Mouse (Mus musculus) neural tube, embryonic 13.5 days (tissue): ENCODE results near the gene Nup205. TPM values are rescaled to one million over a fixed set of nuclear protein-coding genes. Genes with fewer than 3 reads are reported as not detected.
A peak's percentile ranks its signal among the peaks of the same experiment; 100 is the strongest.
"Not testable (repeated sequence)": the region's sequence is repeated elsewhere in the genome, so short reads cannot be mapped to it uniquely, and the experiment has no call there.

Experiments
- ATAC-seq: fragments of 200-750 bp; cut with Nextera tagmentation; 2 replicates; pipeline ENCODE4 v1.8.0; 2017; ENCODE audit warnings: low read depth, mild to moderate bottlenecking, moderate TSS enrichment, moderate library complexity
- H3K27ac ChIP-seq: fragments of 300-500 bp; sonication (generic); replicated peaks from 2 replicates; pipeline ENCODE4 v1.5.1; 2015; ENCODE audit warnings: moderate library complexity, mild to moderate bottlenecking, inconsistent platforms
- H3K27me3 ChIP-seq: fragments of 300-500 bp; sonication (generic); 2 replicates; pipeline ENCODE4 v1.6.1; 2015; ENCODE audit warnings: mild to moderate bottlenecking, inconsistent platforms
- H3K36me3 ChIP-seq: fragments of 300-500 bp; sonication (generic); 2 replicates; pipeline ENCODE4 v1.6.1; 2015; ENCODE audit warnings: mild to moderate bottlenecking, inconsistent platforms
- H3K4me1 ChIP-seq: fragments of 300-500 bp; sonication (generic); replicated peaks from 2 replicates; pipeline ENCODE4 v1.6.1; 2015; ENCODE audit warnings: inconsistent platforms
- H3K4me2 ChIP-seq: fragments of 300-500 bp; sonication (generic); 2 replicates; pipeline ENCODE4 v1.6.1; 2015; ENCODE audit warnings: inconsistent platforms, mild to moderate bottlenecking, moderate library complexity
- H3K4me3 ChIP-seq: fragments of 300-500 bp; sonication (generic); 2 replicates; pipeline ENCODE4 v1.5.1; 2015; ENCODE audit warnings: mild to moderate bottlenecking, inconsistent platforms
- H3K9ac ChIP-seq: fragments of 300-500 bp; sonication (generic); 2 replicates; pipeline ENCODE4 v1.6.1; 2015; ENCODE audit warnings: moderate library complexity, mild to moderate bottlenecking, inconsistent platforms
- H3K9me3 ChIP-seq: fragments of 300-500 bp; sonication (generic); 2 replicates; pipeline ENCODE4 v1.6.1; 2016; ENCODE audit warnings: inconsistent platforms
- WGBS: fragments of 180-500 bp; shearing (Covaris S2); methylation state at CpG from one replicate; pipeline ENCODE4 v1.1.7; 2015; 5-methylcytosine and 5-hydroxymethylcytosine counted together
- polyA plus RNA-seq: library from polyadenylated mRNA; unstranded; fragments of >200 nt; fragmentation: Nextera tagmentation; extraction: Ambion mirVana; gene quantifications from 2 replicates; pipeline ENCODE4 v1.2.1, GENCODE M21; 2015

Gene Nup205
- polyA plus RNA-seq, 1 experiment from 2014 or later = 21.3 TPM

GRCm38 (mm10) chr6:35177650-35178272 is 540 bp downstream of the Nup205 start:
- Histone ChIP-seq H3K4me3 (peak overlapping the region; percentile 78), H3K27me3 (no peaks in the 10 kb centered on the region), H3K36me3 (no peaks in the 10 kb centered on the region), H3K9ac (peak overlapping the region; percentile 90), H3K9me3 (no peaks in the 10 kb centered on the region), H3K27ac (peak overlapping the region; percentile 98), H3K4me2 (peak overlapping the region; percentile 84), H3K4me1 (peaks cover 11% of the 10 kb centered on the region)
- ATAC-seq = peak; percentile 87
- WGBS = under 1% methylated on average over 69 of the region's 69 CpGs

- H3K27me3 ChIP-seq, H3K36me3 ChIP-seq, ATAC-seq, H3K4me2 ChIP-seq, H3K9me3 ChIP-seq, H3K4me3 ChIP-seq, H3K9ac ChIP-seq, H3K27ac ChIP-seq: not testable (repeated sequence)
- peaks cover 11% of the 10 kb centered on the region for H3K4me1 ChIP-seq
- WGBS = 93% methylated on average over 3 of the region's 3 CpGs
These were observed 2.1 kb downstream of the Nup205 start for GRCm38 (mm10) chr6:35179299-35179698.

DNA sequence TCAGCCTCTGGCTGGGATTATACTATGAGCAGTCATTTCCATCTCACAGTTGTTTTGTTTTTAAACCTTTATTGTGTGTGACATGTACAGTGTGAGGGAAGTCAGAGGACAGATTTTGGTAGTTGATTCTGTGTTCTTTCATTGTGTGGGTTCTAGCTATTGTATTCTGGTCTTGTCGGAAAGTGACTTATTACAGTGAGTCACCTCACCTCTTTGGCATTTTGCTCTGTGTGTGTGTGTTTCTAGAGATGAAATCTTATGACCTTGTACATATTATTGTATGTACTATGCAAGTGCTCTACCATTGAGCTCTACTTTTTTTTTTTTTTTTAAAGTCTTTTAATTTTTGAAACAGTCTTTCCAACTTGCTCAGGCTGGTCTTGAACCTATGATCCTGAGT is 7.6 kb downstream of the Nup205 start:
- H3K27me3 ChIP-seq = no peaks in the 10 kb centered on the region
- peaks cover 40% of the 10 kb centered on the region for H3K36me3 ChIP-seq
- ATAC-seq = no peak
- H3K4me1 ChIP-seq = no peaks in the 10 kb centered on the region
- no peaks in the 10 kb centered on the region for H3K9me3 ChIP-seq
- H3K27ac ChIP-seq = no peak overlapping the region
- 88% methylated on average over 1 of the region's 1 CpGs for WGBS
- H3K9ac ChIP-seq = no peak overlapping the region
- no peak overlapping the region for H3K4me3 ChIP-seq
- H3K4me2 ChIP-seq = no peak overlapping the region

- Histone ChIP-seq H3K9me3 (no peaks in the 10 kb centered on the region), H3K4me3 (no peak overlapping the region), H3K27me3 (no peaks in the 10 kb centered on the region), H3K36me3 (peaks cover 82% of the 10 kb centered on the region), H3K9ac (no peak overlapping the region), H3K4me1 (no peaks in the 10 kb centered on the region), H3K27ac (no peak overlapping the region), H3K4me2 (no peak overlapping the region)
- 92% methylated on average over 8 of the region's 8 CpGs for WGBS
- no peak for ATAC-seq
These were observed 14.0 kb downstream of the Nup205 start for GRCm38 (mm10) chr6:35191198-35191597.

DNA sequence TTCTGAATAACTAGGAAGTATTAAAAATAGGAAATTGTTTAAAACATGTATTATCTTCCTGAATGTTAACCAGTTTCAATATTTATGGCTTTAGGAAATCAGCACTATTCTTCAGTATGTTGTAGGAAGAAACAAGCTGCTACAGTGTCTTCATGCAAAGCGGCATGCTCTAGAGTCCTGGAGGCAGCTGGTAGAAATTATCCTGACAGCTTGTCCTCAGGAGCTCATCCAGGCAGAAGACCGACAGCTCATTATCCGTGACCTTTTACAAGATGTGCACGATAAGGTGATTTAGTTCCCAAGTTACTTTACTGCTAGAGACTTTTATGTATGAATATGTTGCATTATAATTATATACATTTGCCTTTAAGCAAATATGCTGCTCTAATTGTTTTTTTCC is 48.5 kb downstream of the Nup205 start:
- 82% methylated on average over 4 of the region's 4 CpGs for WGBS
- H3K4me2 ChIP-seq = no peak overlapping the region

DNA sequence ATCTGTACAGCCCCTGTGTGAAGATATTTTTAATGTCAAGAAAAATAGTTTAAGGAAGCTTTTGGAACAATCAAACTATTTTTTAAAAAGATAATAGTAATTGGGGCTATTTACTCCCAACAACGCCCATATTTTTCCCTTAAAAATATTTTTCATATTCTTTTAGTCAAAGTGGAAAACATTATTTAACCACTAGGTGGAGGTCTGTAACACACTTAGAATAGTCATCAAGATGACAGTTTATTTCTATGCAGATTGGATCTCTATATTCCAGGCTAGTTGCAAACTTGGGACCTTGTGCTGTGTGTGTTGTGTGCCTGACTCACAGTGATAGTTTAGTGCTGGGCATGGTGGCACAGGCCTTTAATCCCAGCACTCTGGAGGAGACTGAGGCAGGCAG is 52.2 kb downstream of the Nup205 start:
- Histone ChIP-seq H3K27ac (no peak overlapping the region), H3K36me3 (peaks cover 78% of the 10 kb centered on the region), H3K4me3 (no peak overlapping the region), H3K9me3 (no peaks in the 10 kb centered on the region), H3K27me3 (no peaks in the 10 kb centered on the region), H3K4me2 (no peak overlapping the region), H3K4me1 (no peaks in the 10 kb centered on the region), H3K9ac (no peak overlapping the region)
- 98% methylated on average over 1 of the region's 1 CpGs for WGBS
- ATAC-seq = no peak

More for the DNA sequence above, 48.5 kb downstream of the Nup205 start:
- Histone ChIP-seq H3K36me3 (peaks cover 57% of the 10 kb centered on the region), H3K4me3 (no peak overlapping the region), H3K27me3 (no peaks in the 10 kb centered on the region), H3K9me3 (no peaks in the 10 kb centered on the region), H3K4me1 (no peaks in the 10 kb centered on the region), H3K27ac (no peak overlapping the region), H3K9ac (no peak overlapping the region)
- no peak for ATAC-seq

GRCm38 (mm10) chr6:35236108-35236785 is 59.0 kb downstream of the Nup205 start:
- WGBS = 65% methylated on average over 9 of the region's 9 CpGs
- no peak overlapping the region for H3K27ac ChIP-seq
- peaks cover 91% of the 10 kb centered on the region for H3K36me3 ChIP-seq

DNA sequence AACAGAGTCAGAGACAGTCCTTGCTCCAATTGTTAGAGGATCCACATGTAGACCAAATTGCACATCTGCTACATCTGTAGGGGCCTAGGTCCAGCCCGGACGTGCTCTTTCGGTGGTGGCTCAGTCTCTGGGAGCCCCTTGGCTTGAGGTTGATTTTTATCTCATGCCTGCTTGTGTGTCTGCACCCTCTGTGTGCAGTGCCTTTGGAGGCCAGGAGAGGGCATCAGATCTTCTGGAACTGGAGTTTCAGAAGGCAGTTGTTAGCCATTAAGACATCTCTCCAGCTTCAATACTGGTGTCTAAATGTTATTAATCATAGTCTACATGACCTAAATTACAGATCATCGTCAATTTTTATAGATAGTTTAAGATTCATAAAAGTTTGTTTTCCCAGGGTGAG is 66.0 kb downstream of the Nup205 start:
- no peak overlapping the region for H3K4me3 ChIP-seq
- no peak overlapping the region for H3K4me2 ChIP-seq
- no peaks in the 10 kb centered on the region for H3K27me3 ChIP-seq
- H3K9ac ChIP-seq = no peak overlapping the region
- 98% methylated on average over 4 of the region's 4 CpGs for WGBS
- H3K4me1 ChIP-seq = no peaks in the 10 kb centered on the region
- H3K27ac ChIP-seq = no peak overlapping the region
- H3K36me3 ChIP-seq = peaks cover 81% of the 10 kb centered on the region
- no peak for ATAC-seq
- H3K9me3 ChIP-seq = no peaks in the 10 kb centered on the region

More at GRCm38 (mm10) chr6:35236108-35236785, 59.0 kb downstream of the Nup205 start:
- Histone ChIP-seq H3K9ac (no peak overlapping the region), H3K4me1 (no peaks in the 10 kb centered on the region), H3K4me3 (no peak overlapping the region), H3K27me3 (no peaks in the 10 kb centered on the region), H3K4me2 (no peak overlapping the region), H3K9me3 (no peaks in the 10 kb centered on the region)
- ATAC-seq = no peak

DNA sequence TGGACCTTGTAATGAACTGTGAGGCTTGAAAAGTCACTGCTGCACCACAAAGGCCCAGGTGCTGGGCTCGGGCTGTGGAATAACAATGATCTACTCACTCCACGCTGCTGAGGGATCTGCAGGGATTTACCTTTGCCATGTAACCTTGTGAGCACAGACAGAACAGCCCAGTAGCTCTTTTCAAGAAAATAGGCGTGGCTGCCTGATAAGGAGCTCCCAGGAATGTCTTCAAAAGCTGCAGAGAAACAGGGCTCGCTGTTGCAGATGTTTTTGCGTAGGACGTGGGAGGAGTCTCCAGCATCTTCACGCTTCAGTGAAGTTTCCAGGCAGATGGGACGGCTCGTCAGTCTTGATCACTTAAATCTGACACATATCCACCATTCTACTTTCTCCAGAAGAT is 66.8 kb downstream of the Nup205 start:
- ATAC-seq = no peak
- WGBS = 90% methylated on average over 9 of the region's 9 CpGs

DNA sequence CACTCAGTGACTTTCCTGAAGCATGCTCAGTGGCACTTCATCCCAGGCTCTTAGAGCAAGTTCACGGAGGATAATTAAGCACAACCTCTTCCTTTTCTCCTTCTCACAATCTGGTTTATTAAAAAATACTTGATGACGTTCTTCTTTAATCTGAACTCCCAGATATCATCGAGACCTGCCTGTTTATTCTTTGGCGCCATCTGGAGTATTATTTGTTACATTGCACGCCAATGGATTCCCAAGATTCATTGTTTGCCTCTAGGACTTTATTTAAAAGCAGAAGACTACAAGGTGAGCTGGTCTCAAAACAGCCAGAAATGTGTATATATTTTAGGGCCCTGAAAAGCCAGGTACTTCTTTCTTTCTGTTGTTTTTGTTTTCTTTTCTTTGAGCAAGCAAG is 67.9 kb downstream of the Nup205 start:
- H3K27ac ChIP-seq = no peak overlapping the region
- H3K4me1 ChIP-seq = no peaks in the 10 kb centered on the region
- no peak overlapping the region for H3K4me3 ChIP-seq
- H3K9ac ChIP-seq = no peak overlapping the region
- H3K27me3 ChIP-seq = no peaks in the 10 kb centered on the region
- no peak for ATAC-seq
- no peaks in the 10 kb centered on the region for H3K9me3 ChIP-seq
- no peak overlapping the region for H3K4me2 ChIP-seq
- WGBS = 64% methylated on average over 5 of the region's 5 CpGs
- peaks cover 64% of the 10 kb centered on the region for H3K36me3 ChIP-seq

More for the DNA sequence above, 66.8 kb downstream of the Nup205 start:
- Histone ChIP-seq H3K9ac (no peak overlapping the region), H3K9me3 (no peaks in the 10 kb centered on the region), H3K4me1 (no peaks in the 10 kb centered on the region), H3K27ac (no peak overlapping the region), H3K27me3 (no peaks in the 10 kb centered on the region), H3K4me3 (no peak overlapping the region), H3K4me2 (no peak overlapping the region), H3K36me3 (peaks cover 73% of the 10 kb centered on the region)

GRCm38 (mm10) chr6:35251807-35252476 is 74.7 kb downstream of the Nup205 start:
- H3K27me3 ChIP-seq = no peaks in the 10 kb centered on the region
- H3K9ac ChIP-seq = peak overlapping the region; percentile 51
- peak overlapping the region; percentile 70 for H3K4me2 ChIP-seq
- peak; percentile 17; the same call in 1 of the 2 replicates for ATAC-seq
- peak overlapping the region; percentile 67 for H3K4me3 ChIP-seq
- H3K9me3 ChIP-seq = no peaks in the 10 kb centered on the region
- H3K36me3 ChIP-seq = peaks cover under 1% of the 10 kb centered on the region; the same call in 1 of the 2 replicates
- H3K27ac ChIP-seq = no peak overlapping the region
- 63% methylated on average over 17 of the region's 17 CpGs for WGBS
- peaks cover 34% of the 10 kb centered on the region for H3K4me1 ChIP-seq
